Mouse (Mus musculus): ENCODE data around the gene Gas2l1.

Gas2l1 gene

GRCm38 (mm10) chr11:5042645-5043381 is 22.3 kb downstream of the Gas2l1 start:
- no peak for DNase-seq (ENCODE audit: low read depth)

- DNase-seq (ENCODE audit: low read depth) = no peak
Measured at GRCm38 (mm10) chr11:5041144-5041780, 23.9 kb downstream of the Gas2l1 start.

- no peak for DNase-seq (ENCODE audit: low read depth)
Measured at GRCm38 (mm10) chr11:5040585-5040984, 24.5 kb downstream of the Gas2l1 start.

GRCm38 (mm10) chr11:5037146-5037854 is 27.8 kb downstream of the Gas2l1 start:
- no peak for DNase-seq (ENCODE audit: low read depth)

GRCm38 (mm10) chr11:5035421-5035820 is 29.7 kb downstream of the Gas2l1 start:
- DNase-seq (ENCODE audit: low read depth) = no peak

GRCm38 (mm10) chr11:5033136-5033535 is 32.0 kb downstream of the Gas2l1 start:
- no peak for DNase-seq (ENCODE audit: low read depth)

GRCm38 (mm10) chr11:5032706-5033105 is 32.4 kb downstream of the Gas2l1 start:
- DNase-seq (ENCODE audit: low read depth) = no peak

GRCm38 (mm10) chr11:5028228-5028627 is 36.9 kb downstream of the Gas2l1 start:
- no peak for DNase-seq (ENCODE audit: low read depth)

- DNase-seq (ENCODE audit: low read depth) = no peak
Measured at GRCm38 (mm10) chr11:5025108-5025507, 40.0 kb downstream of the Gas2l1 start.

- no peak for DNase-seq (ENCODE audit: low read depth)
Measured at GRCm38 (mm10) chr11:5017506-5017905, 47.6 kb downstream of the Gas2l1 start.

GRCm38 (mm10) chr11:5016286-5016685 is 48.8 kb downstream of the Gas2l1 start:
- no peak for DNase-seq (ENCODE audit: low read depth)

GRCm38 (mm10) chr11:5015720-5016119 is 49.4 kb downstream of the Gas2l1 start:
- no peak for DNase-seq (ENCODE audit: low read depth)

- DNase-seq (ENCODE audit: low read depth) = no peak
Measured at GRCm38 (mm10) chr11:5012213-5012715, 52.9 kb downstream of the Gas2l1 start.

GRCm38 (mm10) chr11:5011480-5011879 is 53.6 kb downstream of the Gas2l1 start:
- no peak for DNase-seq (ENCODE audit: low read depth)

GRCm38 (mm10) chr11:5010205-5010604 is 54.9 kb downstream of the Gas2l1 start:
- no peak for DNase-seq (ENCODE audit: low read depth)

GRCm38 (mm10) chr11:5009354-5010074 is 55.6 kb downstream of the Gas2l1 start:
- peak; percentile 75 for DNase-seq (ENCODE audit: low read depth)

GRCm38 (mm10) chr11:5008867-5009266 is 56.3 kb downstream of the Gas2l1 start:
- DNase-seq (ENCODE audit: low read depth) = no peak

- no peak for DNase-seq (ENCODE audit: low read depth)
Measured at GRCm38 (mm10) chr11:5007186-5007585, 57.9 kb downstream of the Gas2l1 start.

GRCm38 (mm10) chr11:5005528-5005927 is 59.6 kb downstream of the Gas2l1 start:
- DNase-seq (ENCODE audit: low read depth) = no peak

All from c-Kit-positive CD71-positive TER-119-negative erythroid progenitor cells, embryonic 14.5 days (primary cell).